12 mouse cellular contexts compared by ENCODE assay signal in genomic region chrX:105767177-105767764, GRCm38 (mm10). TPM values are rescaled to one million over a fixed set of nuclear protein-coding genes. Genes with fewer than 3 reads are reported as not detected.
DNase-seq lines count a peak whose midpoint lies in the region; ATAC-seq lines count a peak whose summit lies in the region.
"Had no signal": no experiment of that assay in that cellular context is flagged by ENCODE, and none has a peak within 500 bp of the region (broad histone marks: within the 10 kb centered on the region; RNA-seq: fewer than 3 reads in every experiment).

No protein-coding gene starts in this region.

- H3K9me3 ChIP-seq in kidney, embryonic 15.5 days (replicated peaks) = no peaks in the 10 kb centered on the region
- no peaks in the 10 kb centered on the region for H3K9me3 ChIP-seq in kidney, embryonic 16.5 days (ENCODE audit: low read length)
- no peaks in the 10 kb centered on the region for H3K9me3 ChIP-seq in embryonic facial prominence, embryonic 10.5 days
- H3K9me3 ChIP-seq in limb, embryonic 10.5 days (replicated peaks) = no peaks in the 10 kb centered on the region
- H3K9me3 ChIP-seq: heart, embryonic 15.5 days; liver, embryonic 12.5 days; stomach, embryonic 15.5 days had no signal

- ATAC-seq in kidney, embryonic 15.5 days (replicated peaks; ENCODE audit: low FRiP score) = peak; percentile 30
- ATAC-seq in kidney, embryonic 16.5 days (ENCODE audit: low FRiP score, low TSS enrichment) = no peak
- ATAC-seq: liver, embryonic 12.5 days had no signal

- DNase-seq in cerebellum, adult 11-12 months = peak; percentile 20
- DNase-seq in cerebellum, adult 11 months = no peak
- peak; percentile 59 for DNase-seq in embryonic facial prominence, embryonic 10.5 days (ENCODE audit: low spot score)
- DNase-seq in limb, embryonic 10.5 days (ENCODE audit: low spot score) = peak; percentile 37
- no peak for DNase-seq in right cerebral cortex, postnatal 25 days
- no peak for DNase-seq in right cerebral cortex, postnatal 14 days

- no peak overlapping the region for H3K4me3 ChIP-seq in kidney, embryonic 15.5 days (replicated peaks)
- no peak overlapping the region for H3K4me3 ChIP-seq in kidney, embryonic 16.5 days (ENCODE audit: low read length)
- no peak overlapping the region for H3K4me3 ChIP-seq in embryonic facial prominence, embryonic 10.5 days
- no peak overlapping the region for H3K4me3 ChIP-seq in limb, embryonic 10.5 days
- H3K4me3 ChIP-seq: heart, embryonic 15.5 days; liver, embryonic 12.5 days; midbrain, embryonic 10.5 days; stomach, embryonic 15.5 days had no signal

- peaks cover 18% of the 10 kb centered on the region; the same call in 1 of the 2 replicates for H3K4me1 ChIP-seq in kidney, embryonic 15.5 days
- H3K4me1 ChIP-seq in kidney, embryonic 16.5 days (ENCODE audit: insufficient read depth, low read length) = peaks cover 3% of the 10 kb centered on the region; the same call in 1 of the 2 replicates
- H3K4me1 ChIP-seq in embryonic facial prominence, embryonic 10.5 days = peaks cover 13% of the 10 kb centered on the region
- peaks cover 17% of the 10 kb centered on the region for H3K4me1 ChIP-seq in limb, embryonic 10.5 days
- H3K4me1 ChIP-seq: liver, embryonic 12.5 days; stomach, embryonic 15.5 days had no signal

- H3K36me3 ChIP-seq in kidney, embryonic 15.5 days = no peaks in the 10 kb centered on the region
- H3K36me3 ChIP-seq in kidney, embryonic 16.5 days (ENCODE audit: insufficient read depth, low read length) = no peaks in the 10 kb centered on the region
- H3K36me3 ChIP-seq in embryonic facial prominence, embryonic 10.5 days (replicated peaks) = no peaks in the 10 kb centered on the region
- no peaks in the 10 kb centered on the region for H3K36me3 ChIP-seq in limb, embryonic 10.5 days
- H3K36me3 ChIP-seq: heart, embryonic 15.5 days; liver, embryonic 12.5 days; midbrain, embryonic 10.5 days; stomach, embryonic 15.5 days had no signal

- H3K27me3 ChIP-seq in kidney, embryonic 15.5 days = peaks cover 69% of the 10 kb centered on the region
- peaks cover 60% of the 10 kb centered on the region for H3K27me3 ChIP-seq in kidney, embryonic 16.5 days (ENCODE audit: insufficient read depth, low read length)
- peaks cover 97% of the 10 kb centered on the region for H3K27me3 ChIP-seq in embryonic facial prominence, embryonic 10.5 days (replicated peaks; ENCODE audit: low read depth, poor library complexity, severe bottlenecking)
- peaks cover 98% of the 10 kb centered on the region for H3K27me3 ChIP-seq in limb, embryonic 10.5 days (ENCODE audit: low read depth, poor library complexity, severe bottlenecking)

- H3K9ac ChIP-seq in kidney, embryonic 15.5 days = no peak overlapping the region
- H3K9ac ChIP-seq in kidney, embryonic 16.5 days (replicated peaks; ENCODE audit: low read length) = no peak overlapping the region
- H3K9ac ChIP-seq: heart, embryonic 15.5 days; liver, embryonic 12.5 days; stomach, embryonic 15.5 days had no signal

- no peak overlapping the region for H3K4me2 ChIP-seq in kidney, embryonic 15.5 days
- H3K4me2 ChIP-seq in kidney, embryonic 16.5 days (replicated peaks; ENCODE audit: low read depth, low read length) = no peak overlapping the region
- H3K4me2 ChIP-seq: heart, embryonic 15.5 days; liver, embryonic 12.5 days had no signal

- 27% methylated on average over 9 of the region's 9 CpGs for WGBS in kidney, embryonic 15.5 days
- WGBS in kidney, embryonic 16.5 days = 44% methylated on average over 9 of the region's 9 CpGs
- WGBS in embryonic facial prominence, embryonic 10.5 days = 32% methylated on average over 9 of the region's 9 CpGs
- 30% methylated on average over 9 of the region's 9 CpGs for WGBS in limb, embryonic 10.5 days

- no peak overlapping the region for H3K27ac ChIP-seq in kidney, embryonic 15.5 days
- no peak overlapping the region for H3K27ac ChIP-seq in kidney, embryonic 16.5 days (ENCODE audit: low read length)
- H3K27ac ChIP-seq in embryonic facial prominence, embryonic 10.5 days (replicated peaks) = no peak overlapping the region
- H3K27ac ChIP-seq in limb, embryonic 10.5 days = no peak overlapping the region
- H3K27ac ChIP-seq: heart, embryonic 15.5 days; liver, embryonic 12.5 days; midbrain, embryonic 10.5 days; stomach, embryonic 15.5 days had no signal

RNA-seq across cellular contexts. Expression of gene Fgf16, which starts 3.2 kb away (rescaled TPM):
- 0.23 and 0.36 TPM in 2 replicates for polyA plus RNA-seq in kidney, embryonic 15.5 days (2015; fragmentation: Nextera tagmentation; extraction: Ambion mirVana)
- polyA plus RNA-seq in kidney, embryonic 16.5 days (2015; fragmentation: Nextera tagmentation; extraction: Ambion mirVana) = not detected in 2 replicates
- 0.15 and 0.35 TPM in 2 replicates for polyA plus RNA-seq in embryonic facial prominence, embryonic 10.5 days (2016; fragmentation: Nextera tagmentation; extraction: Ambion mirVana)
- polyA plus RNA-seq in limb, embryonic 10.5 days (2016; fragmentation: Nextera tagmentation; extraction: Ambion mirVana) = not detected in 2 replicates
- polyA plus RNA-seq: liver, embryonic 12.5 days; midbrain, embryonic 10.5 days had no signal

Comparison
In these comparisons a context has a peak if more than half of its experiments do, and no peak if none do; other contexts are left out.
1. DNase-seq: peak in cerebellum, adult 11-12 months (single experiment), embryonic facial prominence, embryonic 10.5 days (single experiment) and limb, embryonic 10.5 days (single experiment); none in cerebellum, adult 11 months (single experiment), right cerebral cortex, postnatal 25 days (single experiment) and right cerebral cortex, postnatal 14 days (single experiment).